Mouse (Mus musculus) ES-Bruce4 (cell line): ENCODE results near the gene Shroom1.
A peak's percentile ranks its signal among the peaks of the same experiment; 100 is the strongest.

Experiments
- CTCF ChIP-seq: IDR thresholded peaks from one replicate; pipeline ENCODE4 v1.8.1; 2011; ENCODE audit warnings: low read depth, low read length
- EP300 ChIP-seq: IDR thresholded peaks from 2 replicates; pipeline ENCODE4 v1.6.1; 2011; ENCODE audit warnings: low read depth, low read length; ENCODE audit not compliant: insufficient read depth
- POLR2A ChIP-seq: IDR thresholded peaks from one replicate; pipeline ENCODE4 v1.8.1; 2011; ENCODE audit warnings: low read length; ENCODE audit not compliant: insufficient read depth

DNA sequence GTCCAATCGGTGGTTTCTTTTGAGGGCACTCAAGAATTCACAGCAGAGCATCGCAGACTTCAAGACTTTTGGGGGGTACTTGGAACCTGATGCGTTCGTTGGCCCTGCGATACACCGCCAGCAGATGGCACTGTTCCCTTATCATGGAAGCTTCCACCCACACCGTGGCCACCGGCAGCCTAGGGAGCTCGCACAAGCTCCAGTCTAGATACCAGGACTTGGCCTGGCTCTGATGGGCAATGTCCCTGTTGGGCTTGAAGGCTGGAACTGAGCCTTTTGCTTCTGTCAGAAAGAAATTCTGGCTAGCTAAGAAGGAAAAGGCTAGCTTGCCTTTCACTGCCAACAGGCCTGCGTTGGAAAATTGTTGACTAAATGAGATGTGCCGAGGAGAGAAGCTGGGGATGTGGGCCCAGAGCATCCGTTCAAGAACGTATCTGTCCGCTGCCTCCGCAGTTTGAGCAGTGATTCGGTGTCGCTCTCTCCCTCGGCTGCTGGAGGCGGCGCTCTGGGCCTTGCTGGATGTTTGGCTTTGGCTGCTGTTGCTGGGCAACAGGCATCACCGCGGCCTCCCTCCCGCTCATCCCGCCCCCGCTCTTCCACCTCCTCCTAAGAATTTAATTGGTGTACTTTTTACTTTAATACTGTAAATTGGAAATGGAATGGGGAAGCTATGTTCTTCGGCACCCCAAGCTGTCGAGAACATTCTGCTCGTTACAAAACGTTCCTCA, 13.1 kb downstream of the Shroom1 start, which contains the start of gene Gm9837:
- TF ChIP-seq CTCF: peak; percentile 94
- no peak for TF ChIP-seq EP300
- no peak for TF ChIP-seq POLR2A
